Mouse (Mus musculus) olfactory bulb, adult 2 months (tissue): ENCODE results near the gene Prame.

Experiments used
- CTCF ChIP-seq: fragments of 200-500 bp; IDR thresholded peaks from 2 replicates; pipeline ENCODE4 v1.5.1; 2012; ENCODE audit warnings: low read depth, mild to moderate bottlenecking, low read length, moderate library complexity; ENCODE audit not compliant: insufficient read depth
- POLR2A ChIP-seq: fragments of 200-500 bp; IDR thresholded peaks from 2 replicates; pipeline ENCODE4 v1.6.1; 2012; ENCODE audit warnings: mild to moderate bottlenecking, low read depth, low read length, moderate library complexity; ENCODE audit not compliant: insufficient read depth

DNA sequence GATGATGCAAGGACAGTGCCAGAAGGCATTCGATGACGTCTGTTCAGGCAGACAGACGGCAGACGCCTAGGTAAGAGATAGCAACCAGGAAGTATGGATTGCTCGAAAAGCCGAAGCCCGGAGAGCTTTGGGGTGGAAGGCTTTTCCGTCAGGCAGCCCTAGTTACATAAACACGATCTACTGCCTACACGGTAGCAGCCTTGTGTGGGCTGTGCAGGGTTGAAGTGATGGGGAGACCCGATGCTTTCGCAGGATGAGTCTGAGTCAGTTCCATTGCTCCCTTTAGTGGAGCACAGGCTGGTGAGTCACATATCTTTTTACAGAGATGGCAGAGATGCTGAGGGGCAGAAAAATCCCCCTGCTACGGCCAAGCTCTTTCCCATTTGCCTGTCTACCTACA is 29.4 kb downstream of the Prame start:
- TF ChIP-seq POLR2A: no peak
- no peak for TF ChIP-seq CTCF
